Mouse (Mus musculus) left cerebral cortex, adult 2 months (tissue): ENCODE measurements around the gene Amotl1. TPM values are rescaled to one million over a fixed set of nuclear protein-coding genes. Genes with fewer than 3 reads are reported as not detected.

Experiments used
- DNase-seq, 2 experiments: peaks; one replicate each; pipeline ENCODE4 v3.0.0; 2021 to 2022; ENCODE audit warnings: low spot score in 2 of 2, mixed read lengths in 1 of 2; ENCODE audit errors: extremely low spot score in 1 of 2
- H3K27ac ChIP-seq: fragments of 200-600 bp; 2 replicates; pipeline ENCODE4 v1.8.1; 2022
- H3K4me3 ChIP-seq: fragments of 200-600 bp; 2 replicates; pipeline ENCODE4 v1.8.1; 2022
- CTCF ChIP-seq: fragments of 200-600 bp; IDR thresholded peaks from 2 replicates; pipeline ENCODE4 v1.8.1; 2022; ENCODE audit warnings: antibody characterized with exemption, mild to moderate bottlenecking, moderate library complexity
- intact Hi-C: fragments of 180-260 bp; cut with DNase I; formaldehyde crosslinking; loops from one replicate; pipeline ENCODE4 v1.15.1; 2025
- total RNA-seq, 2 experiments: library from RNA; stranded (reverse); gene quantifications; 2 replicates each; pipeline ENCODE4 v1.2.3; 2021

The Amotl1 gene
- total RNA-seq, 2 experiments from 2014 or later: 17.6 to 18.8 TPM

GRCm38 (mm10) chr9:14662876-14663275 is 18.0 kb upstream of the Amotl1 start:
- no peak for TF ChIP-seq CTCF
- Histone ChIP-seq H3K27ac (no peak overlapping the region), H3K4me3 (no peak overlapping the region)
- intact Hi-C loops: no loop called here
- no peak for DNase-seq

GRCm38 (mm10) chr9:14662138-14662537 is 17.3 kb upstream of the Amotl1 start:
- no peak for TF ChIP-seq CTCF
- no peak overlapping the region for H3K27ac ChIP-seq
- DNase-seq: no peak
- intact Hi-C loops: no loop called here
- no peak overlapping the region for H3K4me3 ChIP-seq

- Histone ChIP-seq H3K4me3 (no peak overlapping the region), H3K27ac (no peak overlapping the region)
- DNase-seq: no peak
- intact Hi-C loops: no loop called here
- no peak for TF ChIP-seq CTCF
Observed at GRCm38 (mm10) chr9:14657926-14658325, 13.1 kb upstream of the Amotl1 start.

GRCm38 (mm10) chr9:14654010-14654409 is 9.2 kb upstream of the Amotl1 start:
- intact Hi-C loops: no loop called here
- no peak overlapping the region for H3K27ac ChIP-seq
- TF ChIP-seq CTCF: peak; percentile 32
- DNase-seq: no peak
- H3K4me3 ChIP-seq: no peak overlapping the region

- no peak for DNase-seq
- no peak for TF ChIP-seq CTCF
- Histone ChIP-seq H3K27ac (no peak overlapping the region), H3K4me3 (no peak overlapping the region)
- intact Hi-C loops: no loop called here
Observed at GRCm38 (mm10) chr9:14652761-14653160, 7.9 kb upstream of the Amotl1 start.

GRCm38 (mm10) chr9:14647849-14648248 is 3.0 kb upstream of the Amotl1 start:
- H3K27ac ChIP-seq: no peak overlapping the region
- no peak overlapping the region for H3K4me3 ChIP-seq
- DNase-seq: no peak
- TF ChIP-seq CTCF: no peak
- intact Hi-C loops: no loop called here

- no peak for TF ChIP-seq CTCF
- intact Hi-C loops: no loop called here
Observed at GRCm38 (mm10) chr9:14646641-14647040, 1.8 kb upstream of the Amotl1 start.

GRCm38 (mm10) chr9:14646061-14646460 is 1.2 kb upstream of the Amotl1 start:
- no peak for TF ChIP-seq CTCF
- Histone ChIP-seq H3K27ac (no peak overlapping the region), H3K4me3 (no peak overlapping the region)
- intact Hi-C loops: no loop called here
- DNase-seq: no peak

More at GRCm38 (mm10) chr9:14646641-14647040, 1.8 kb upstream of the Amotl1 start:
- Histone ChIP-seq H3K4me3 (no peak overlapping the region), H3K27ac (no peak overlapping the region)
- no peak for DNase-seq

GRCm38 (mm10) chr9:14643328-14643727 is 1.5 kb downstream of the Amotl1 start:
- DNase-seq: no peak
- intact Hi-C loops: no loop called here
- H3K27ac ChIP-seq: no peak overlapping the region
- H3K4me3 ChIP-seq: no peak overlapping the region
- no peak for TF ChIP-seq CTCF

- no peak for TF ChIP-seq CTCF
Observed at GRCm38 (mm10) chr9:14642251-14643021, 2.4 kb downstream of the Amotl1 start.

GRCm38 (mm10) chr9:14641310-14642067 is 3.4 kb downstream of the Amotl1 start:
- Histone ChIP-seq H3K27ac (no peak overlapping the region), H3K4me3 (no peak overlapping the region)
- TF ChIP-seq CTCF: no peak
- intact Hi-C loops: loop anchor here (1.0 kb wide), 1 partner anchor 30 kb away; no protein-coding TSS in a partner anchor
- no peak for DNase-seq

More at GRCm38 (mm10) chr9:14642251-14643021, 2.4 kb downstream of the Amotl1 start:
- H3K27ac ChIP-seq: no peak overlapping the region
- no peak overlapping the region for H3K4me3 ChIP-seq
- intact Hi-C loops: no loop called here
- DNase-seq: no peak

- TF ChIP-seq CTCF: no peak
- intact Hi-C loops: loop anchor here (5.0 kb wide), 1 partner anchor 61 kb away; no protein-coding TSS in a partner anchor
- Histone ChIP-seq H3K4me3 (no peak overlapping the region), H3K27ac (no peak overlapping the region)
- no peak for DNase-seq
Observed at GRCm38 (mm10) chr9:14636244-14636643, 8.6 kb downstream of the Amotl1 start.
